23 mouse cellular contexts compared by ENCODE assay signal in the genomic region with DNA sequence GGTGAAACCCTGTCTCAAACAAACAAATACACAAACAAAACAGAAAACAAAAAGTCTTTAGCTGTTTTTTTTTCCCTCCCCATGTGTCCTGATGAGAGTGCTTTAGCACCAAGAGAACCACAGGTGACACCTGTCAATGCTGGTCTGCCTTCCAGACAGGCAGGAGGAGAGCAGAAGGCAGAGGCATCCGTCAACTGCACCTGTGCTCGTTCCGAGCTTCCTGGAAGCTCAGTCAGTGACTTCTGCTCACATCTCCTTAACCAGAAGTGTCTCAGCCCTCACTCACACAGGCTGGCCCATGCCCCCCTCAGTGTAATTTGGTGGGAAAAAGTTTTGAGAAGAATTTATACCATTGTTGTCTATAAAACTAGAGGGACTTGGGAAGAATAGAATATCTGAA. TPM values are rescaled to one million over a fixed set of nuclear protein-coding genes. Genes with fewer than 3 reads are reported as not detected.
DNase-seq lines count a peak whose midpoint lies in the region; ATAC-seq and TF ChIP-seq lines count a peak whose summit lies in the region.
"Had no signal": no experiment of that assay in that cellular context is flagged by ENCODE, and none has a peak within 500 bp of the region (broad histone marks: within the 10 kb centered on the region; RNA-seq: fewer than 3 reads in every experiment).

No protein-coding gene starts in this region.

- no peak for TF ChIP-seq POLR2A in myocyte (IDR thresholded peaks at IDR 0.05; ENCODE audit: insufficient read length, low read depth)

- H3K4me3 ChIP-seq in gastrocnemius, adult 2 months = no peak overlapping the region
- H3K4me3 ChIP-seq in myocyte = no peak overlapping the region
- H3K4me3 ChIP-seq: forebrain, embryonic 10.5 days; forebrain, embryonic 13.5 days; heart, adult 2 months; heart, embryonic 10.5 days; heart, embryonic 13.5 days; hindbrain, embryonic 13.5 days had no signal

- H3ac ChIP-seq in myocyte (ENCODE audit: control insufficient read depth, insufficient read length) = no peak overlapping the region

- no peaks in the 10 kb centered on the region for H3K36me3 ChIP-seq in myocyte (ENCODE audit: control insufficient read depth, insufficient read depth)

- no peak for TF ChIP-seq CTCF in gastrocnemius, adult 2 months (IDR thresholded peaks at IDR 0.05)

- DNase-seq in gastrocnemius, adult 2 months = no peak
- no peak for DNase-seq in gastrocnemius, adult 8-10 months (ENCODE audit: low spot score in 2 of 2)
- peak; percentile 35 to 36 for DNase-seq in thymus, postnatal 10 days (ENCODE audit: low spot score in 2 of 2)
- DNase-seq in thymus, postnatal 4 days = peak; percentile 50
- DNase-seq in MN1 (ENCODE audit: low spot score) = no peak
- DNase-seq: adrenal gland, adult 2 months; adrenal gland, postnatal 14 days; B cell, adult 2 months; cerebellum, adult 11-12 months; cerebellum, adult 8-10 months; gastrocnemius, postnatal 25 days; heart, adult 2 months had no signal

- intact Hi-C loops in gastrocnemius, adult 2 months (cut with DNase I) = loop anchor here (2.0 kb wide), 1 partner anchor 16 kb away; no protein-coding TSS in a partner anchor

- no peak overlapping the region for H3K4me2 ChIP-seq in myocyte (ENCODE audit: low read depth)
- H3K4me2 ChIP-seq: forebrain, embryonic 13.5 days; heart, embryonic 13.5 days; hindbrain, embryonic 13.5 days had no signal

- H3K27ac ChIP-seq in gastrocnemius, adult 2 months = peak overlapping the region; percentile 59; the same call in 1 of the 2 replicates
- H3K27ac ChIP-seq: forebrain, embryonic 10.5 days; forebrain, embryonic 13.5 days; heart, adult 2 months; heart, embryonic 10.5 days; heart, embryonic 13.5 days; hindbrain, embryonic 13.5 days had no signal

- H3K79me2 ChIP-seq in myocyte (ENCODE audit: control insufficient read depth, insufficient read depth) = peaks cover 18% of the 10 kb centered on the region

- no peak for ATAC-seq in inflammation-experienced regulatory T-cells, adult 6 months
- ATAC-seq: forebrain, embryonic 13.5 days; forebrain, embryonic 16.5 days; hindbrain, embryonic 16.5 days; intestine, embryonic 16.5 days had no signal

- no peaks in the 10 kb centered on the region for H3K27me3 ChIP-seq in myocyte (ENCODE audit: control insufficient read depth, insufficient read depth, insufficient read length)
- H3K27me3 ChIP-seq: CH12.LX; forebrain, embryonic 13.5 days; heart, embryonic 13.5 days; hindbrain, embryonic 13.5 days had no signal

TF ChIP-seq in myocyte, 11 proteins besides CTCF, POLR2A, EP300 and RAD21:
- TF ChIP-seq E2F4 (IDR thresholded peaks at IDR 0.05; ENCODE audit: insufficient read depth) (no peak), REST (IDR thresholded peaks at IDR 0.05; ENCODE audit: insufficient read depth, insufficient read length) (no peak), SRF (IDR thresholded peaks at IDR 0.05; ENCODE audit: control insufficient read depth, insufficient read length, low read depth) (no peak), MAX (IDR thresholded peaks at IDR 0.05; ENCODE audit: low read depth) (no peak), MYOG (IDR thresholded peaks at IDR 0.05; ENCODE audit: control insufficient read depth in 1 of 3, insufficient read depth in 1 of 3, insufficient read length in 2 of 3, low read depth in 2 of 3) (peak in 1 of 3 experiments; percentile 59), TCF12 (IDR thresholded peaks at IDR 0.05; ENCODE audit: insufficient read depth, poor library complexity, severe bottlenecking) (no peak), POLR2AphosphoS2 (IDR thresholded peaks at IDR 0.05; ENCODE audit: insufficient read length, low read depth) (no peak), MYOD1 (IDR thresholded peaks at IDR 0.05; ENCODE audit: control insufficient read depth in 1 of 3, insufficient read length in 2 of 3, low read depth in 2 of 3) (peak in 2 of 3 experiments; percentile 60 to 81), USF1 (IDR thresholded peaks at IDR 0.05; ENCODE audit: low read depth) (no peak), CEBPB (IDR thresholded peaks at IDR 0.05; ENCODE audit: insufficient read depth, poor library complexity, severe bottlenecking) (no peak), TCF3 (IDR thresholded peaks at IDR 0.05; ENCODE audit: insufficient read length, low read depth) (peak; percentile 17)
TF ChIP-seq in myocyte: peak in this region for 3.

RNA-seq across cellular contexts. Expression of a gene that starts 15.4 kb away (rescaled TPM):
- 1 to 10 TPM; 8.0 TPM for total RNA-seq in gastrocnemius, adult 2 months (2021)
- 1 to 10 TPM; 5.9 to 6.4 (median 6.1) TPM for total RNA-seq in gastrocnemius, adult 8-10 months (2022)
- 4.4 TPM for polyA plus RNA-seq in myocyte (2012; fragmentation: generic; extraction: Trizol)
- polyA plus RNA-seq in inflammation-experienced regulatory T-cells, adult 6 months (2017; shearing (Covaris generic)) = 1 to 10 TPM; 5.0 to 6.7 (median 5.2) TPM

Comparison
In these comparisons a context has a peak if more than half of its experiments do, and no peak if none do; other contexts are left out.
1. DNase-seq: peak in thymus, postnatal 10 days (2 of 2) and thymus, postnatal 4 days (single experiment); none in gastrocnemius, adult 2 months (single experiment), gastrocnemius, adult 8-10 months (0 of 2) and MN1 (single experiment).